Mouse (Mus musculus): ENCODE results near the gene Ganab. TPM values are rescaled to one million over a fixed set of nuclear protein-coding genes. Genes with fewer than 3 reads are reported as not detected.

Gene Ganab
- polyA plus RNA-seq, 1 experiment from 2014 or later, result 130 TPM

DNA sequence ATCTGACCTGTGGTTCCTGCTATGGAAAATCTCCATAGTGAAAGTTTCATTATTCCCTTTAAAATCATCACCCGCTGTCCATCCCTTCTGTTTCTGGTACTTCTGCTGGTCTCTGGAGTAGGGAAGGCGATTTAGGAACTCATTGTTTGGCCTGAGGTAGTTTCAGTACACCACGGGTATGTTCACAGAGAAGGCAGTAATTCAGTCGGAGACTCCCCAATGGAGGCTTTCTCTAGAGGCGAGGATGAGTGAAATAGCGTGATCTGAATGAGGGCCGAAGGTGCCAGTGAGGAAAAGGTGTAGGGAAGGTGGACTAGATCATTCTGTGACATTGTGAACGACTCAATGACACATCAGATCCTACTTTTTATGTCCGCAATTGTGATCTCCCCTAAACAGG is 56.3 kb downstream of the Ganab start:
- Histone ChIP-seq H3K9ac (peak overlapping the region; percentile 77), H3K27ac (peak overlapping the region; percentile 83), H3K9me3 (replicated peaks) (no peaks in the 10 kb centered on the region), H3K4me1 (peaks cover 21% of the 10 kb centered on the region), H3K27me3 (no peaks in the 10 kb centered on the region), H3K4me3 (replicated peaks) (peak overlapping the region; percentile 80), H3K4me2 (peak overlapping the region; percentile 83), H3K36me3 (peaks cover 78% of the 10 kb centered on the region)
- 6% methylated on average over 9 of the region's 9 CpGs for WGBS
- ATAC-seq (replicated peaks; ENCODE audit: low FRiP score), result no peak

DNA sequence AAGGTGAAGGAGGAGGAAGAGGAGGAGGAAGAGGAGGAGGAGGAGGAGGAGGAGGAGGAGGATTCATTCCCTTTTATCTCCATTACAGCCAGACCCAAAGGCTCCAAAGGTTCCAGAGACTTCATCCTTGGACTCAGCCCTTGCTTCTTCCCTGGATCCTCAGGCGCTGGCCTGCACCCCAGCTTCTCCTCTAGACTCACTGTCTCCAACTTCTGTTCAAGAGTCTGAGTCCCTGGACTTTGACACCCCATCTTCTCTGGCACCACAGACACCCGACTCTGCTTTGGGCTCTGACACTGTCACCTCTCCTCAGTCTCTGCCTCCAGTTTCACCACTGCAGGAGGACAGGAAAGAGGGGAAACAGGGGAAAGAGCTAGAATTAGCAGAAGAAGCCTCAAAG is 64.4 kb downstream of the Ganab start:
- WGBS, result 88% methylated on average over 2 of the region's 2 CpGs
- Histone ChIP-seq H3K9me3 (replicated peaks) (no peaks in the 10 kb centered on the region), H3K4me2 (no peak overlapping the region), H3K9ac (no peak overlapping the region), H3K27ac (no peak overlapping the region), H3K4me1 (peaks cover 13% of the 10 kb centered on the region), H3K36me3 (peaks cover 87% of the 10 kb centered on the region), H3K27me3 (no peaks in the 10 kb centered on the region), H3K4me3 (replicated peaks) (no peak overlapping the region)
- no peak for ATAC-seq (replicated peaks; ENCODE audit: low FRiP score)

DNA sequence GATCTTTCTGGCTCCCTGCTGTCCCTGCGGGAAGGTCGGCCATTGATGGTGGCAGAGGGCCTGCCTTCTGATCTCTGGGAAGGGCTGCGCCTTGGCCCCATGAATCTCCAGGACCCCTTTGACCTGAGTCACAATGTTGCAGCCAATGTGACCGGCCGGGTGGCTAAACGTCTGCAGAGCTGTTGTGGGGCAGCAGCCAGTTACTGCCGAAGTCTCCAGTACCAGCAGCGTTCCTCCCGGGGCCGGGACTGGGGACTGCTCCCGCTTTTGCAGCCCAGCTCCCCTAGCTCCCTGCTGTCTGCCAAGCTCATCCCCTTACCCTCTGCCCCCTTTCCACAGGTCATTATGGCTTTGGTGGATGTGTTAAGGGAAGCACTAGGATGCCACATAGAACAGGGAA is 67.2 kb downstream of the Ganab start:
- H3K4me2 ChIP-seq, result no peak overlapping the region
- peaks cover 76% of the 10 kb centered on the region for H3K36me3 ChIP-seq
- no peak overlapping the region for H3K27ac ChIP-seq
- H3K27me3 ChIP-seq, result no peaks in the 10 kb centered on the region
- H3K4me1 ChIP-seq, result peaks cover 32% of the 10 kb centered on the region
- 82% methylated on average over 11 of the region's 11 CpGs for WGBS
- H3K9ac ChIP-seq, result 0 out of 2 replicates have a peak overlapping the region, but pooled peaks have one; percentile 53
- no peak overlapping the region for H3K4me3 ChIP-seq (replicated peaks)
- H3K9me3 ChIP-seq (replicated peaks), result no peaks in the 10 kb centered on the region
- no peak for ATAC-seq (replicated peaks; ENCODE audit: low FRiP score)

DNA sequence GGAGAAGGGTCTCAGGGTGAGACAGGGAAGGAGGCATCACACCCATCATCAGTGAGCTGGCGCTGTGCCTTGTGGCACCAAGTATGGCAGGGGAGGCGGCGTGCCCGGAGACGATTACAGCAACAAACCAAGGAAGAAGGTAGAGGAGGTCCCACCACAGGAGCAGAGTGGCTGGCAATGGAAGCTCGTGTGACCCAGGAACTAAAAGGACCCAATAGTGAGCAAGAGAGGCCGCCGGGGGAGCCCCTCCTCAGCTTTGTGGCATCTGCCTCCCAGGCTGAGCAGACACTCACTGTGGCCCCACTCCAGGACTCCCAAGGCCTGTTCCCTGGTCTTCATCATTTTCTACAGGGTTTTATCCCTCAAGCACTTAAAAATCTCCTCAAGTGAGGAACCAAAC is 67.9 kb downstream of the Ganab start:
- peaks cover 76% of the 10 kb centered on the region for H3K36me3 ChIP-seq
- H3K4me1 ChIP-seq, result peaks cover 33% of the 10 kb centered on the region
- H3K9ac ChIP-seq, result peak overlapping the region; percentile 53
- 72% methylated on average over 8 of the region's 8 CpGs for WGBS
- no peak for ATAC-seq (replicated peaks; ENCODE audit: low FRiP score)
- peak overlapping the region; percentile 94 for H3K27ac ChIP-seq
- peak overlapping the region; percentile 84 for H3K4me3 ChIP-seq (replicated peaks)
- no peaks in the 10 kb centered on the region for H3K9me3 ChIP-seq (replicated peaks)
- no peaks in the 10 kb centered on the region for H3K27me3 ChIP-seq
- H3K4me2 ChIP-seq, result peak overlapping the region; percentile 76

DNA sequence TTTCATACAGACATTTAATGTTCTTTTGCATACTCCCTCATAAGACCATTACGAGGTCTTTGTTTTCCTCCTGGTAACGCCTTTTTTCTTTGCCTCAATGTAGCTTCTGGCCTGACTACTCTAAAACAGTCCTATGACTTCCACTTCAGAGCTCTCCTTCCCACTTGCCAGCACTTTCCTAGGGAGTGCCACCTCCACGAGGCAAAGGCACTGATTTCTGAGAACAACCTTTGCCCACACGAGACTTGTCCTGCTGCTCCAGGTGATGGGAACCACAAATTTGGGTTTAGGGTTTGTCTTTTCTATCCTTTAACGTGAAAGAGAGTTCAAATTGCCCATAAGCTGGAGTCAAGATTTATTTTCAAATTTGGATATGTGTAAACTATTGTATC is 68.3 kb downstream of the Ganab start:
- peak overlapping the region; percentile 84 for H3K4me3 ChIP-seq (replicated peaks)
- peak overlapping the region; percentile 53 for H3K9ac ChIP-seq
- peak overlapping the region; percentile 76 for H3K4me2 ChIP-seq
- H3K4me1 ChIP-seq, result peaks cover 33% of the 10 kb centered on the region
- peaks cover 76% of the 10 kb centered on the region for H3K36me3 ChIP-seq
- peak overlapping the region; percentile 94 for H3K27ac ChIP-seq
- H3K9me3 ChIP-seq (replicated peaks), result no peaks in the 10 kb centered on the region
- WGBS, result 28% methylated on average over 5 of the region's 5 CpGs
- no peaks in the 10 kb centered on the region for H3K27me3 ChIP-seq
- no peak for ATAC-seq (replicated peaks; ENCODE audit: low FRiP score)

Small RNAs within 50 kb of the gene (microRNA-seq; reads per million reads assigned to microRNA genes)
- gene Mir5136, result not detected

Other genes with a start within 250 kb of the Ganab start
- gene Chrm1, start 234.3 kb upstream of the Ganab start, polyA plus RNA-seq (2015; fragmentation: Nextera tagmentation; extraction: Ambion mirVana), result 0.06 and 0.14 TPM in 2 replicates
- gene Slc3a2, start 174.7 kb upstream of the Ganab start, polyA plus RNA-seq (2015; fragmentation: Nextera tagmentation; extraction: Ambion mirVana), result 115 and 123 TPM in 2 replicates
- gene Wdr74, start 162.2 kb upstream of the Ganab start, polyA plus RNA-seq (2015; fragmentation: Nextera tagmentation; extraction: Ambion mirVana), result 90.1 and 94.2 TPM in 2 replicates
- 2.0 and 2.6 TPM in 2 replicates for gene 1700092M07Rik, start 157.4 kb upstream of the Ganab start, polyA plus RNA-seq (2015; fragmentation: Nextera tagmentation; extraction: Ambion mirVana)
- gene Stx5a, start 156.7 kb upstream of the Ganab start, polyA plus RNA-seq (2015; fragmentation: Nextera tagmentation; extraction: Ambion mirVana), result 132 and 145 TPM in 2 replicates
- gene Nxf1, start 141.0 kb upstream of the Ganab start, polyA plus RNA-seq (2015; fragmentation: Nextera tagmentation; extraction: Ambion mirVana), result 183 and 189 TPM in 2 replicates
- 206 and 220 TPM in 2 replicates for gene Tmem223, start 127.1 kb upstream of the Ganab start, polyA plus RNA-seq (2015; fragmentation: Nextera tagmentation; extraction: Ambion mirVana)
- gene Tmem179b, start 123.6 kb upstream of the Ganab start, polyA plus RNA-seq (2015; fragmentation: Nextera tagmentation; extraction: Ambion mirVana), result 83.6 and 85.6 TPM in 2 replicates
- 31.5 and 35.1 TPM in 2 replicates for gene Taf6l, start 111.7 kb upstream of the Ganab start, polyA plus RNA-seq (2015; fragmentation: Nextera tagmentation; extraction: Ambion mirVana)
- 172 and 187 TPM in 2 replicates for gene Polr2g, start 99.5 kb upstream of the Ganab start, polyA plus RNA-seq (2015; fragmentation: Nextera tagmentation; extraction: Ambion mirVana)
- gene Zbtb3, start 95.5 kb upstream of the Ganab start, polyA plus RNA-seq (2015; fragmentation: Nextera tagmentation; extraction: Ambion mirVana), result 5.1 and 5.7 TPM in 2 replicates
- gene Ttc9c, start 78.7 kb upstream of the Ganab start, polyA plus RNA-seq (2015; fragmentation: Nextera tagmentation; extraction: Ambion mirVana), result 61.7 and 62.7 TPM in 2 replicates
- gene Hnrnpul2, start 78.1 kb upstream of the Ganab start, polyA plus RNA-seq (2015; fragmentation: Nextera tagmentation; extraction: Ambion mirVana), result 5.6 and 6.4 TPM in 2 replicates
- gene AC129217.1, start 68.3 kb upstream of the Ganab start, polyA plus RNA-seq (2015; fragmentation: Nextera tagmentation; extraction: Ambion mirVana), result not detected in 2 replicates
- gene Bscl2, start 60.6 kb upstream of the Ganab start, polyA plus RNA-seq (2015; fragmentation: Nextera tagmentation; extraction: Ambion mirVana), result 52.1 and 58.1 TPM in 2 replicates
- 4.8 and 8.5 TPM in 2 replicates for gene Gng3, start 58.9 kb upstream of the Ganab start, polyA plus RNA-seq (2015; fragmentation: Nextera tagmentation; extraction: Ambion mirVana)
- 0.84 and 1.3 TPM in 2 replicates for gene Lrrn4cl, start 47.3 kb upstream of the Ganab start, polyA plus RNA-seq (2015; fragmentation: Nextera tagmentation; extraction: Ambion mirVana)
- gene Ubxn1, start 26.6 kb upstream of the Ganab start, polyA plus RNA-seq (2015; fragmentation: Nextera tagmentation; extraction: Ambion mirVana), result 192 and 195 TPM in 2 replicates
- 69.5 and 72.8 TPM in 2 replicates for gene Uqcc3, start 17.1 kb upstream of the Ganab start, polyA plus RNA-seq (2015; fragmentation: Nextera tagmentation; extraction: Ambion mirVana)
- 82.3 and 111 TPM in 2 replicates for gene Lbhd1, start 14.3 kb upstream of the Ganab start, polyA plus RNA-seq (2015; fragmentation: Nextera tagmentation; extraction: Ambion mirVana)
- gene Gm49403, start 14.1 kb upstream of the Ganab start, polyA plus RNA-seq (2015; fragmentation: Nextera tagmentation; extraction: Ambion mirVana), result not detected in 2 replicates
- 100 TPM in 2 replicates for gene 1810009A15Rik, start 9.2 kb upstream of the Ganab start, polyA plus RNA-seq (2015; fragmentation: Nextera tagmentation; extraction: Ambion mirVana)
- not detected in 2 replicates for gene Gm49416, start 9.1 kb upstream of the Ganab start, polyA plus RNA-seq (2015; fragmentation: Nextera tagmentation; extraction: Ambion mirVana)
- gene Ints5, start 5.1 kb upstream of the Ganab start, polyA plus RNA-seq (2015; fragmentation: Nextera tagmentation; extraction: Ambion mirVana), result 42.4 and 47.4 TPM in 2 replicates
- gene B3gat3, start 22.3 kb downstream of the Ganab start, polyA plus RNA-seq (2015; fragmentation: Nextera tagmentation; extraction: Ambion mirVana), result 51.2 and 51.8 TPM in 2 replicates
- gene Rom1, start 31.3 kb downstream of the Ganab start, polyA plus RNA-seq (2015; fragmentation: Nextera tagmentation; extraction: Ambion mirVana), result 3.9 and 4.9 TPM in 2 replicates
- gene Eml3, start 31.5 kb downstream of the Ganab start, polyA plus RNA-seq (2015; fragmentation: Nextera tagmentation; extraction: Ambion mirVana), result 28.7 and 33.5 TPM in 2 replicates
- 166 and 168 TPM in 2 replicates for gene Mta2, start 43.8 kb downstream of the Ganab start, polyA plus RNA-seq (2015; fragmentation: Nextera tagmentation; extraction: Ambion mirVana)
- gene Tut1, start 55.8 kb downstream of the Ganab start, polyA plus RNA-seq (2015; fragmentation: Nextera tagmentation; extraction: Ambion mirVana), result 32.9 and 33.5 TPM in 2 replicates
- 467 and 476 TPM in 2 replicates for gene Eef1g, start 69.0 kb downstream of the Ganab start, polyA plus RNA-seq (2015; fragmentation: Nextera tagmentation; extraction: Ambion mirVana)
- gene Ahnak, start 91.2 kb downstream of the Ganab start, polyA plus RNA-seq (2015; fragmentation: Nextera tagmentation; extraction: Ambion mirVana), result 17.3 and 18.2 TPM in 2 replicates
- gene Scgb1a1, start 189.9 kb downstream of the Ganab start, polyA plus RNA-seq (2015; fragmentation: Nextera tagmentation; extraction: Ambion mirVana), result not detected in 2 replicates
- gene Asrgl1, start 237.6 kb downstream of the Ganab start, polyA plus RNA-seq (2015; fragmentation: Nextera tagmentation; extraction: Ambion mirVana), result 19.4 and 22.0 TPM in 2 replicates

Measured in kidney, embryonic 15.5 days (tissue).